Mouse (Mus musculus) kidney, adult 11 months (tissue): ENCODE measurements around the gene Ociad1.
"Not testable (repeated sequence)": the region's sequence is repeated elsewhere in the genome, so short reads cannot be mapped to it uniquely, and the experiment has no call there.

Experiments used
- DNase-seq: peaks from one replicate; pipeline ENCODE4 v3.0.0; 2022

The Ociad1 gene

GRCm38 (mm10) chr5:73285470-73285978, 7.1 kb upstream of the Ociad1 start:
- DNase-seq, result no peak

GRCm38 (mm10) chr5:73286603-73287002, 6.0 kb upstream of the Ociad1 start:
- DNase-seq, result no peak

- no peak for DNase-seq
These were observed 2.7 kb upstream of the Ociad1 start for GRCm38 (mm10) chr5:73289900-73290299.

- no peak for DNase-seq
These were observed 859 bp downstream of the Ociad1 start for GRCm38 (mm10) chr5:73293458-73293827.

GRCm38 (mm10) chr5:73295016-73295415, 2.4 kb downstream of the Ociad1 start:
- no peak for DNase-seq

DNA sequence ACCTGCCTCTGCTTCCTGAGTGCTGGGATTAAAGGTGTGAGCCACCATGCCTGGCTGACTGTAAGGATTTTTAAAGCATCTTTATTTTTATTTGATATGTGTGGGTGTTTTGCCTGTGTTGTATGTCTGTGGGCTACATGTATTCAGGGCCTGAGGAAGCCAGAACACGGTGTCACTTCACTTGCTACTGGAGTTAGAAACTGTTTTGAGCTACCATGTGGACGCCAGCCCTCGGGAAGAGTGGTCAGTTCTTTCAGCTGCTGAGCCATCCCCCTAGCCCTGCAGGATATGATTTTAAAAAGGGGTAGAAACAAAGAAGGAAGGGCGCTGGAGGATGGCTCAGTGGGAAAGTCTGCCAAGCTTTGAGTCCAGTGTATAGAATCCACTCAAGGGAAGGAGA, 3.3 kb downstream of the Ociad1 start:
- DNase-seq, result no peak

DNA sequence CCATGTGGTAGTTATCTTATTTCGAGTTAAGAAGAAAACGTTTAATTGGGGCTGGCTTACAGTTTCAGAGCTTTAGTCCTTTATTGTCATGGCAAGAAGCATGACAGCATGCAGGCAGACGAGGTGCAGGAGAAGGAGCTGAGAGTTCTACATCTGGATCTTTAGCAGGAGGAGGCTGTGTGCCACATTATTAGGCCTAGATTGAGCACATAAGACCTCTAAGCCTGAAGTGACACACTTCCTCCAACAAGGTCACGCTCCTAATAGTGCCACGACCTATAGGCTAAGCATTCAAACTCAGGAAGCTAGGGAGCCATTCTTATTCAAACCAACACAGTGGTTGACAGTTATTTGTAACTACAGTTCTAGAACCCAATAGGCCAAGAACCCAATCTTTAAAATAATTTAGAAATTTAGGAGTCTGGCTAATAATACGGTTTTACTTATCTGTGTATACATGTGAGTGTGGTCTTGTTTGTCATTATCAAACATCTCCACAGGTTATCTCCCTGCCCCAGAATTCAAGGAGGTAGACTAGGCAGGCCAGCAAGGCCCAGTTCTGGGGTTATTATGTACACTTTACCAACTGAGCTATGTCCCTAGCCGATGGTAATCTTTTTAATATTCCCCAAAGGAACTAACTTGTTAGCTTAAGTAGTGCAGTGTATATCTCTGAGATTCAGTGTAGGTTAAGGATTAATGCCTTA, 9.2 kb downstream of the Ociad1 start:
- no peak for DNase-seq

- no peak for DNase-seq
These were observed 11.9 kb downstream of the Ociad1 start for GRCm38 (mm10) chr5:73304507-73304906.

GRCm38 (mm10) chr5:73306486-73306885, 13.9 kb downstream of the Ociad1 start:
- DNase-seq, result no peak

- no peak for DNase-seq
These were observed 14.7 kb downstream of the Ociad1 start for GRCm38 (mm10) chr5:73307297-73307696.

GRCm38 (mm10) chr5:73309496-73309895, 16.9 kb downstream of the Ociad1 start:
- DNase-seq, result no peak

DNA sequence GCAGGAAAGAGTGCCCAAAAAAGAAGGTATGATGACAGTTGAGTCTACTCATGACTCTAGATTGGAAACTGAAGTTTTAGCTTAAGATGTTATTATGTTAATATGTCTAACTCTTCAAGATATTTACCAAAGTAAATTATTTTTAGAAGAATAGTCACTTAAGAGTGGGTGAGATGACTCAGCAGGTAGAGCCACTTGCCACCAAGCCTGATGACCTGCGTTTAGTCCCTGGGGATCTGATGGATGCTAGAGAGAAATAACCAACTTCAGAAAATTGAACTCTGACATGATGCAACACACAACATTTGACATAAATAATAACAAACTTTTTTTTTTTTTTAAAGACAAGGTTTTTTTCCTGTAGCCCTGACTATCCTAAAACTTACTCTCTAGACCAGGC, 17.8 kb downstream of the Ociad1 start:
- DNase-seq, result no peak

- no peak for DNase-seq
These were observed 18.9 kb downstream of the Ociad1 start for GRCm38 (mm10) chr5:73311458-73311857.

DNA sequence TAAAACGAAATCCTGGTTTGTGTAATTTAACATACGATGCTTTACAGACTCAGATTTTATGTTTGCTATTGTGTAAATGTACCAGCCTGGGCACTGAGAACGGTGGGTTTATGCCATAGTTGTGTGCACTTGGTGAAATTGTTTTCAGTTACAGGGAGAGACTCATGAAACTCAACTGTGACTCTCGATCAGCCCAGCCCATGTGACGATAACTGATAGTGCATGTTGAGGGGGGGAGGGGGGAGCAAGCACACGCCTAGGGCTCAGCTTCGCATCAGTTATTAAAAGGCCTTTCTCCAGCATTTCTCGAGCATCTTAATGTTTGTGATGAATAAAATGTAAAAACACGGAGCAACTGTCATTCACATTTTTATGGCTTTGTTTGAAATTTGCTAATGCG, 21.0 kb downstream of the Ociad1 start:
- DNase-seq, result no peak

GRCm38 (mm10) chr5:73314654-73315053, 22.1 kb downstream of the Ociad1 start:
- DNase-seq, result no peak

DNA sequence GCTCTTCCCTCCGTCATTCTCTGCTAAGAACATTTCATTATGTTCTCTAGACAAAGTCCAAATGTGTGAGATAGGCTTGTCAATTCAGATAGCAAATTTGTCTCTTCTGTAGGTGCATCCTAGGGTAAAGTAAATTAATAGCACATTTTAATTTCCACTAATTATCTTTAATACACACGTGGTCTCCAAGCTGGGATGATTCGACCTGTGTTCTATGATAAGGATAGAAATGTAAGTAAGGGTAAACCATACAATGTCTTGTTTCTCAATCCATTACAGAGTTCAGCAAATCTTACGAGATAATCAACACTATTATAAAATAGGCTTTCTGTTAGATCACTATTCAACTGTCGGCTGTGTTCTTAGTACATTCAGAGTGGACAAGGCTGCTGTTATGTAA, 26.7 kb downstream of the Ociad1 start:
- DNase-seq, result no peak

- DNase-seq, result not testable (repeated sequence)
These were observed 30.1 kb downstream of the Ociad1 start for GRCm38 (mm10) chr5:73322684-73323083.

DNA sequence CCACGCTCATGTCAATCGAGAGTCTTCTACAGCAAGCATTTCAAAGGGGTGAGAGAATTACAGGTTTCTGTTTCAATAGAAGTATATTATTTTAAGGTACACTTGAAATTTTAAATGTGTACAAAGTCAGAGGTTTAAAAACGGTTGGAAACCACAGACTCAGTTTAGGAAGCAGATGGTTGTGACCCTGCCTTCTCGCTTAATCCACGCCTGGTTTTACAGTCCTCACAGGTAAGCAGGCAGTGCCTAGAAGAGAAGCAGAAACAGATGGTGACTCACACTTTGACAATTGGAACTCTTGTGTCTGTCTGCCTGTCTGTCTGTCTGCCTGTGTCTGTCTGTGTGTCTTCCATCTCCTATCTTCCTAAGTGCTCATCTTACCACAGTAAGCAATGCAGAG, 31.0 kb downstream of the Ociad1 start:
- DNase-seq, result no peak

DNA sequence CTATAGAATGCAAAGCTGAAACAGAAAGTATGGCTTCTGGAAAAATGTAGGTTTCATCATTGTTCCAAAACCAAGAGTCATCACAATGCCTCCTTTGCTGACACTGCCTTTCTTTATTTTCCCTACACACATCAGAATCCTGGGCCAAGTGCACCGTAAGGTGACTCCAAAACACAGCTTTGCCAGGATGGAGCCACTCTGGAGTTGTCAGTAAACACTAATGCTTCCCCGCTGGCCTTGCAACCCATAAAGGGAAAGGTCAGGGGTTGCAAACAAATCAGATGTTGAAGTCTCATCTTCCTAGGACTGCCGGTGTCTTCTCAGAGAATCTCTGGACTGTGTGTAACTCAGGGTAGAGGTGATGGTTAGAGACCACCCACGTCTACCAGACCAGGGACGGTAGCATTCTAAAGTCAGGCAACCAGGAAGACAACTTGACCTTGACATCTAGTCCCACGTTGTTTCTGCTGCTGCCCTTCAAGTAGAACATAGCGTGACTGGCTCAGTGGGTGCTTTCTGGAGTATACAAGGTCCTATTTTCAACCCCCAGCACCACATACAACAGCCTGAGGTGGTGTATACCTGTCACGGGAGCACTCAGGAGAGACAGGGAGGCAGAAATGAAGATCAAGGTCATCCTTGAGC, 32.1 kb downstream of the Ociad1 start:
- no peak for DNase-seq

DNA sequence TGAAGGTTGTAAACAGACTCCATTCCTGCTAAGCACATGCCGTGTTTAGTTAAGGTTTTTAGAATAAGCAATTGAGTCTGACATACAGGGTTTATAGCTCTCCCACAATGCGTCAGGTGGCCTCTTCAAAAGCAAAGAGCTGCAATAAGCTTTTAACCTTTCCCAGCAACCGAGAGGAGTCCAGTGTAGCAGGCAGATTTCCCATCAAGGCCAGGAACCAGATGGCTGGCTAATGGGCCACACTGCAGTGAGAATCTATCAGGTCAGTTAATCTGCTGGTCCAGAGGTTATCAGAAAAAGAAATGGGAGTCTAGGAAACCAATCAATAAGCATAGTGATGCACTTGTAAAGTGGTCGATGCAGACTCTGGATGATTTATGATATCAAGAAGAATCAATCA, 38.4 kb downstream of the Ociad1 start:
- DNase-seq, result no peak

GRCm38 (mm10) chr5:73336448-73336847, 43.9 kb downstream of the Ociad1 start:
- no peak for DNase-seq

- no peak for DNase-seq
These were observed 45.6 kb downstream of the Ociad1 start for GRCm38 (mm10) chr5:73337961-73338831.

GRCm38 (mm10) chr5:73338832-73339163, 46.2 kb downstream of the Ociad1 start:
- DNase-seq, result no peak
